Mouse (Mus musculus) urinary bladder, postnatal 4 days (tissue): ENCODE data around the gene Hacd3.

Source experiments
- DNase-seq, 2 experiments: peaks; one replicate each; pipeline ENCODE4 v3.0.0; 2021 to 2022; ENCODE audit warnings: low spot score in 2 of 2

Hacd3 gene

GRCm38 (mm10) chr9:64951161-64951657 is 70.3 kb downstream of the Hacd3 start, which contains the start of gene Slc24a1:
Slc24a1 (minus strand) TSS chr9:64951607.
- DNase-seq: no peak

DNA sequence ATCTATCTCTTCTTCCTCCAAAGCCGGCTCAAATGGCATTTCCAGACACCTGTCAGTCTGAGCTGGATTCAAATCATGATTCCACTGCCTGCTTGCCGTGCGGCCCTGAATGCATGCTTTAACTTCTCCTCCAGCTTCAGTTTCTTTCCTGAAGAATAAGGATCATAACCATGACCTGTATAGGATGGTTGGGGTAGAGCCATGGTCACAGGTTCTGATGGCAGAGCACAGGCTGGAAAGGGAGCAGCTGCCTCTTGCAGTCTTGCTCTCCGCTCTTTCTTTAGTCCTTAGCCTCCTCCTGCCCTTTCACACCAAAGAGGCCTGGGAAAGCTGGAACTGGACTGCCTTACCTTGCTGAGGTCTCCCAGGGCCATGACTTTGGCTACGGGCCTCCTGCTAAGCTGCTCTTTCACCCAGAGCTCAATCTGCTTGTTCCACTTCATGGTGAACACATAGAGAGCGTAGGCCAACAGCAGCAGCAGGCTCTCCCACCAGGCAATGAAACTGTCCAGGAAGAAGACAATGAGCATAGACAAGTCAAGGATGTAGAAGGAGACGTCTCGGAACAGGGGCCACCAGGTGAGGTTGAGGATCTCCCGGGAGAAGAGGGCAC is 73.9 kb downstream of the Hacd3 start:
- DNase-seq: no peak

DNA sequence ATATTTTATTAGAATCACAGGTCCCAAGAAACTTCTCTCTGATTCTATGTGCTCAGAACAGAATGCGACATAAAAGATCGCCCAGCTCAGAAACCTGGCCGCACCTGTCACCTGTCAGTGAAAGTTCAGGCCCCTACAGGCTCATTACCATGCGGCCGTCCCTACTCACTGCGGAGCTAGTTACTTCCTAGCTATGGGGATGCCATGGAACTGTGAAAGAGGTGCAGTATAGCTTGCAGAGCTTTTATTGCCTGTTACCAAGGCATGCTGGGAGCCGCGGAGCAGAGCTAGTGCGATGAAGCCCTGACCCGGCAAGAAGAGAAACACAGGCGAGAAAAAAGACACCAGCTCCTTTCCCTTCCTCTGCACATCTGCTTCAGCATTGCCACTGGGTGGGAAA is 77.5 kb downstream of the Hacd3 start:
- no peak for DNase-seq

- DNase-seq: no peak
Observed at GRCm38 (mm10) chr9:64941650-64942049, 79.8 kb downstream of the Hacd3 start.

- DNase-seq: no peak
Observed at GRCm38 (mm10) chr9:64940731-64941346, 80.7 kb downstream of the Hacd3 start.

- DNase-seq: no peak
Observed at GRCm38 (mm10) chr9:64939790-64940189, 81.7 kb downstream of the Hacd3 start.

- DNase-seq: no peak
Observed at GRCm38 (mm10) chr9:64939281-64939680, 82.2 kb downstream of the Hacd3 start.

- no peak for DNase-seq
Observed at GRCm38 (mm10) chr9:64938535-64938934, 83.0 kb downstream of the Hacd3 start.

- no peak for DNase-seq
Observed at GRCm38 (mm10) chr9:64937491-64937890, 84.0 kb downstream of the Hacd3 start.
